Mouse (Mus musculus): ENCODE measurements at regions not wholly inside any gene's neighbourhood (a gene's known extent, or its start where the extent isn't known, plus 50 kb on each side); places are given as distances from the start of the nearest gene placed in this dataset.
"Not testable (repeated sequence)": the region's sequence is repeated elsewhere in the genome, so short reads cannot be mapped to it uniquely, and the experiment has no call there.

- DNase-seq (ENCODE audit: low spot score), result no peak
These were observed 150.7 kb upstream of the Hes1 start for GRCm38 (mm10) chr16:29913357-29914010.

GRCm38 (mm10) chr16:29915346-29915745 lies 148.8 kb upstream of the Hes1 start:
- DNase-seq (ENCODE audit: low spot score), result peak; percentile 72

GRCm38 (mm10) chr16:29917989-29918388 lies 146.2 kb upstream of the Hes1 start:
- DNase-seq (ENCODE audit: low spot score), result no peak

- no peak for DNase-seq (ENCODE audit: low spot score)
These were observed 145.8 kb upstream of the Hes1 start for GRCm38 (mm10) chr16:29918396-29918795.

GRCm38 (mm10) chr16:29920940-29921339 lies 143.2 kb upstream of the Hes1 start:
- no peak for DNase-seq (ENCODE audit: low spot score)

GRCm38 (mm10) chr16:29921385-29921784 lies 142.8 kb upstream of the Hes1 start:
- DNase-seq (ENCODE audit: low spot score), result no peak

GRCm38 (mm10) chr16:29927276-29927675 lies 136.9 kb upstream of the Hes1 start:
- DNase-seq (ENCODE audit: low spot score), result not testable (repeated sequence)

- DNase-seq (ENCODE audit: low spot score), result no peak
These were observed 135.9 kb upstream of the Hes1 start for GRCm38 (mm10) chr16:29928291-29928690.

- no peak for DNase-seq (ENCODE audit: low spot score)
These were observed 132.3 kb upstream of the Hes1 start for GRCm38 (mm10) chr16:29931746-29932351.

- DNase-seq (ENCODE audit: low spot score), result no peak
These were observed 129.5 kb upstream of the Hes1 start for GRCm38 (mm10) chr16:29934649-29935048.

- DNase-seq (ENCODE audit: low spot score), result no peak
These were observed 125.5 kb upstream of the Hes1 start for GRCm38 (mm10) chr16:29938700-29939099.

GRCm38 (mm10) chr16:29939331-29939850 lies 124.8 kb upstream of the Hes1 start:
- DNase-seq (ENCODE audit: low spot score), result no peak

- DNase-seq (ENCODE audit: low spot score), result no peak
These were observed 124.1 kb upstream of the Hes1 start for GRCm38 (mm10) chr16:29939869-29940707.

- DNase-seq (ENCODE audit: low spot score), result no peak
These were observed 122.1 kb upstream of the Hes1 start for GRCm38 (mm10) chr16:29942111-29942510.

- peak; percentile 52 for DNase-seq (ENCODE audit: low spot score)
These were observed 120.0 kb upstream of the Hes1 start for GRCm38 (mm10) chr16:29943963-29944860.

GRCm38 (mm10) chr16:29944966-29945365 lies 119.2 kb upstream of the Hes1 start:
- no peak for DNase-seq (ENCODE audit: low spot score)

- DNase-seq (ENCODE audit: low spot score), result no peak
These were observed 118.8 kb upstream of the Hes1 start for GRCm38 (mm10) chr16:29945376-29945890.

GRCm38 (mm10) chr16:29945891-29946598 lies 118.1 kb upstream of the Hes1 start:
- peak; percentile 76 for DNase-seq (ENCODE audit: low spot score)

GRCm38 (mm10) chr16:29946966-29947365 lies 117.2 kb upstream of the Hes1 start:
- DNase-seq (ENCODE audit: low spot score), result no peak

GRCm38 (mm10) chr16:29947670-29948069 lies 116.5 kb upstream of the Hes1 start:
- DNase-seq (ENCODE audit: low spot score), result no peak

- no peak for DNase-seq (ENCODE audit: low spot score)
These were observed 114.0 kb upstream of the Hes1 start for GRCm38 (mm10) chr16:29950136-29950535.

Data from urinary bladder, adult 2 months (tissue).